Mouse (Mus musculus) liver, embryonic 16.5 days (tissue): ENCODE data around the gene Ccdc38. TPM values are rescaled to one million over a fixed set of nuclear protein-coding genes. Genes with fewer than 3 reads are reported as not detected.

ENCODE experiments used
- ATAC-seq: fragments of 200-750 bp; cut with Nextera tagmentation; 2 replicates; pipeline ENCODE4 v1.8.0; 2017; ENCODE audit warnings: low read depth, mild to moderate bottlenecking, moderate number of reproducible peaks, moderate library complexity
- H3K27ac ChIP-seq: fragments of 300-500 bp; sonication (generic); 2 replicates; pipeline ENCODE4 v1.5.1; 2014; ENCODE audit warnings: mild to moderate bottlenecking, low read length
- H3K27me3 ChIP-seq: fragments of 300-500 bp; sonication (generic); 2 replicates; pipeline ENCODE4 v1.6.1; 2014; ENCODE audit warnings: low read depth, low read length, mixed read lengths; ENCODE audit not compliant: control insufficient read depth, insufficient read depth
- H3K36me3 ChIP-seq: fragments of 300-500 bp; sonication (generic); 2 replicates; pipeline ENCODE4 v1.6.1; 2014; ENCODE audit warnings: mild to moderate bottlenecking; ENCODE audit not compliant: control insufficient read depth, insufficient read depth
- H3K4me1 ChIP-seq: fragments of 300-500 bp; sonication (generic); 2 replicates; pipeline ENCODE4 v1.6.1; 2014; ENCODE audit warnings: low read depth, low read length, mixed read lengths; ENCODE audit not compliant: control insufficient read depth
- H3K4me2 ChIP-seq: fragments of 300-500 bp; sonication (generic); 2 replicates; pipeline ENCODE4 v1.6.1; 2014; ENCODE audit warnings: low read depth, low read length, mixed read lengths
- H3K4me3 ChIP-seq: fragments of 300-500 bp; sonication (generic); 2 replicates; pipeline ENCODE4 v1.5.1; 2014; ENCODE audit warnings: low read depth, mild to moderate bottlenecking, low read length
- H3K9ac ChIP-seq: fragments of 300-500 bp; sonication (generic); 2 replicates; pipeline ENCODE4 v1.6.1; 2014; ENCODE audit warnings: low read depth, low read length
- H3K9me3 ChIP-seq: fragments of 300-500 bp; sonication (generic); replicated peaks from 2 replicates; pipeline ENCODE4 v1.6.1; 2016; ENCODE audit warnings: low read length; ENCODE audit not compliant: control insufficient read depth
- WGBS: fragments of 180-500 bp; shearing (Covaris S2); extraction: QIAGEN DNeasy Blood & Tissue Kit; methylation state at CpG from one replicate; pipeline ENCODE4 v1.1.7; 2014; ENCODE audit not compliant: insufficient replicate concordance; 5-methylcytosine and 5-hydroxymethylcytosine counted together
- polyA plus RNA-seq: library from polyadenylated mRNA; unstranded; fragments of >200 nt; fragmentation: Nextera tagmentation; extraction: Ambion mirVana; gene quantifications from 2 replicates; pipeline ENCODE4 v1.2.1, GENCODE M21; 2015

Gene Ccdc38
- polyA plus RNA-seq, 1 experiment from 2014 or later = 0.04 TPM

GRCm38 (mm10) chr10:93609236-93609635 is 68.8 kb downstream of the Ccdc38 start:
- no peak for ATAC-seq
- H3K36me3 ChIP-seq = no peaks in the 10 kb centered on the region
- no peak overlapping the region for H3K4me2 ChIP-seq
- H3K27ac ChIP-seq = no peak overlapping the region
- H3K4me3 ChIP-seq = no peak overlapping the region
- H3K9me3 ChIP-seq = 0 out of 2 replicates have a peak, but pooled peaks cover 2% of the 10 kb centered on the region
- no peak overlapping the region for H3K9ac ChIP-seq
- 85% methylated on average over 7 of the region's 7 CpGs for WGBS
- H3K4me1 ChIP-seq = no peaks in the 10 kb centered on the region; the same call in 1 of the 2 replicates
- no peaks in the 10 kb centered on the region for H3K27me3 ChIP-seq

- 100% methylated on average over 1 of the region's 1 CpGs for WGBS
- Histone ChIP-seq H3K9ac (no peak overlapping the region), H3K27me3 (no peaks in the 10 kb centered on the region), H3K36me3 (no peaks in the 10 kb centered on the region), H3K4me1 (no peaks in the 10 kb centered on the region; the same call in 1 of the 2 replicates), H3K4me2 (no peak overlapping the region), H3K9me3 (0 out of 2 replicates have a peak, but pooled peaks cover 2% of the 10 kb centered on the region), H3K27ac (no peak overlapping the region), H3K4me3 (no peak overlapping the region)
- ATAC-seq = no peak
These were observed 70.5 kb downstream of the Ccdc38 start for GRCm38 (mm10) chr10:93610896-93611295.

- H3K4me2 ChIP-seq = 0 out of 2 replicates have a peak overlapping the region, but pooled peaks have one; percentile 1
- no peak overlapping the region for H3K27ac ChIP-seq
- WGBS = 37% methylated on average over 18 of the region's 18 CpGs
- no peak for ATAC-seq
- no peaks in the 10 kb centered on the region for H3K27me3 ChIP-seq
- H3K9me3 ChIP-seq = 0 out of 2 replicates have a peak, but pooled peaks cover 2% of the 10 kb centered on the region
- H3K36me3 ChIP-seq = no peaks in the 10 kb centered on the region
- H3K9ac ChIP-seq = no peak overlapping the region
- H3K4me1 ChIP-seq = no peaks in the 10 kb centered on the region; the same call in 1 of the 2 replicates
- no peak overlapping the region for H3K4me3 ChIP-seq
These were observed 71.1 kb downstream of the Ccdc38 start for GRCm38 (mm10) chr10:93611419-93612007.

- H3K4me1 ChIP-seq = no peaks in the 10 kb centered on the region; the same call in 1 of the 2 replicates
- ATAC-seq = no peak
- H3K4me2 ChIP-seq = no peak overlapping the region
- H3K36me3 ChIP-seq = no peaks in the 10 kb centered on the region
- H3K9ac ChIP-seq = no peak overlapping the region
- no peaks in the 10 kb centered on the region for H3K9me3 ChIP-seq
- WGBS = 48% methylated on average over 8 of the region's 8 CpGs
- H3K4me3 ChIP-seq = no peak overlapping the region
- H3K27me3 ChIP-seq = no peaks in the 10 kb centered on the region
- H3K27ac ChIP-seq = no peak overlapping the region
These were observed 74.4 kb downstream of the Ccdc38 start for GRCm38 (mm10) chr10:93614850-93615249.

GRCm38 (mm10) chr10:93620438-93621179 is 80.2 kb downstream of the Ccdc38 start:
- no peak for ATAC-seq
- H3K9me3 ChIP-seq = no peaks in the 10 kb centered on the region
- H3K4me2 ChIP-seq = no peak overlapping the region
- no peaks in the 10 kb centered on the region for H3K4me1 ChIP-seq
- H3K27me3 ChIP-seq = no peaks in the 10 kb centered on the region
- H3K36me3 ChIP-seq = no peaks in the 10 kb centered on the region
- no peak overlapping the region for H3K27ac ChIP-seq
- 43% methylated on average over 7 of the region's 7 CpGs for WGBS
- H3K4me3 ChIP-seq = no peak overlapping the region
- H3K9ac ChIP-seq = no peak overlapping the region

- Histone ChIP-seq H3K27ac (no peak overlapping the region), H3K9me3 (no peaks in the 10 kb centered on the region), H3K4me1 (no peaks in the 10 kb centered on the region), H3K27me3 (no peaks in the 10 kb centered on the region), H3K4me3 (no peak overlapping the region), H3K4me2 (no peak overlapping the region), H3K9ac (no peak overlapping the region), H3K36me3 (no peaks in the 10 kb centered on the region)
- 60% methylated on average over 9 of the region's 9 CpGs for WGBS
- peak; percentile 80 for ATAC-seq
These were observed 83.3 kb downstream of the Ccdc38 start for GRCm38 (mm10) chr10:93623725-93624124.

- no peaks in the 10 kb centered on the region for H3K36me3 ChIP-seq
- H3K9me3 ChIP-seq = no peaks in the 10 kb centered on the region
- no peaks in the 10 kb centered on the region for H3K4me1 ChIP-seq
- ATAC-seq = no peak
- H3K27me3 ChIP-seq = no peaks in the 10 kb centered on the region
- no peak overlapping the region for H3K4me3 ChIP-seq
- H3K9ac ChIP-seq = no peak overlapping the region
- H3K4me2 ChIP-seq = no peak overlapping the region; the same call in 1 of the 2 replicates
- 0 out of 2 replicates have a peak overlapping the region, but pooled peaks have one; percentile 24 for H3K27ac ChIP-seq
- 62% methylated on average over 10 of the region's 10 CpGs for WGBS
These were observed 83.7 kb downstream of the Ccdc38 start for GRCm38 (mm10) chr10:93624151-93624550.

- no peaks in the 10 kb centered on the region for H3K36me3 ChIP-seq
- no peaks in the 10 kb centered on the region for H3K27me3 ChIP-seq
- 86% methylated on average over 5 of the region's 5 CpGs for WGBS
- H3K4me2 ChIP-seq = no peak overlapping the region
- no peak overlapping the region for H3K27ac ChIP-seq
- no peak overlapping the region for H3K4me3 ChIP-seq
- no peak for ATAC-seq
- H3K9ac ChIP-seq = no peak overlapping the region
- no peaks in the 10 kb centered on the region for H3K9me3 ChIP-seq
- H3K4me1 ChIP-seq = no peaks in the 10 kb centered on the region
These were observed 89.9 kb downstream of the Ccdc38 start for GRCm38 (mm10) chr10:93630310-93630709.

- H3K4me3 ChIP-seq = no peak overlapping the region
- WGBS = 57% methylated on average over 4 of the region's 4 CpGs
- no peaks in the 10 kb centered on the region for H3K4me1 ChIP-seq
- no peaks in the 10 kb centered on the region for H3K27me3 ChIP-seq
- no peaks in the 10 kb centered on the region for H3K36me3 ChIP-seq
- H3K9me3 ChIP-seq = no peaks in the 10 kb centered on the region
- H3K4me2 ChIP-seq = no peak overlapping the region
- no peak overlapping the region for H3K27ac ChIP-seq
- no peak for ATAC-seq
- H3K9ac ChIP-seq = no peak overlapping the region
These were observed 91.7 kb downstream of the Ccdc38 start for GRCm38 (mm10) chr10:93632086-93632485.
